Mouse (Mus musculus): ENCODE data around the gene Calr3.

Calr3 gene

DNA sequence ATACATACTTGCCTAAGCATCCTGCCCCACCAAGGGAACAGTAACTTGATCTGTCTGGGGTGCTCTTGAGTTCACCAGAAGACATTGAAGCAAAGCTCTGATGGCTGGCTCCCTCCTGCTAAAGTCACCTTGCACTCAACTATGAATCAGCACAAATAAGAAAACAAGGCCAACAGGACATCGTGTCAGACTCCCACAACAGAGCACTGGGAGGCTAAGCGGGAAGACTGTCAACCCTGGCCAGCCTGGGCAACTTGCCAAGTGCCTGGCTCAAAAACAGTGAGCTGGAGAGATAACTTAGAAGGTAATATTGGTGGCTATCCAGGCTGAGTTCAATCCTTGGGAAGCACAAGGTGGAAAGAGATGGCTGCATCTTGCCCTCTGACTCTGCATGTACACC lies 8.7 kb downstream of the Calr3 start:
- peak; percentile 34 for DNase-seq

DNA sequence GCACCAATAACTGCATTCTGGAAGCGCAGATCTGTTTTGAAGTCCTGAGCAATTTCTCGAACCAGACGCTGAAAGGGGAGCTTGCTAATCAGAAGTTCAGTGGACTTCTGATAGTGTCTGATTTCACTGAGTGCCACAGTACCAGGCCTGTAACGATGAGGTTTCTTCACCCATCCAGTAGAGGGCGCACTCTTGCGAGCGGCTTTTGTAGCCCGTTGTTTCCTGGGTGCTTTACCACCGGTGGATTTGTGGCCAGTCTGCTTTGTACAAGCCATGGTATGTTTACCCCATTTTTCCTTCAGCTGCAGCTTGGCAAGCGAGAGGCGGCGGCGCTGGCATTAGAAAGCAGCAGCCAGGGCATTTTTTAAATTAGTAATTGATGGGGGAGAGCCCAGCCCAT lies 14.0 kb downstream of the Calr3 start:
- peak; percentile 20 for DNase-seq

DNA sequence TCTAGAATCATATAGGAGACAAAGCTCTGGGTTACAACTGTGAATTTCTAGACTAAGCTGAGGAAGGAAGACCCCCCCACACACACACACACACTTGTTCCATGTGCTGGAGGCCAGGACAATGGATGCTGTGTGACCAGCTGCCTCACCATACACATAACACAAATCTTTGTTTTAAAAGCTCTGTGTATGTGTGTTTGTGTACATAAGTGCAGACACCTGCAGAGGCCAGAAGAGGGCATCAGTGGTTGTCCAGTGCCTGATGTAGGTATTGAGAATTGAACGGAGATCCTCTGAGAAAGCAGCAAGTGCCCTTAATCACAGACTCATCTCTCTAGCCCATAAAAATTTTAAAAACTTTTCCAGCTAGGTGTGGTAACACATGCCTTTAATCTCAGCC lies 20.7 kb downstream of the Calr3 start:
- peak; percentile 34 for DNase-seq

DNA sequence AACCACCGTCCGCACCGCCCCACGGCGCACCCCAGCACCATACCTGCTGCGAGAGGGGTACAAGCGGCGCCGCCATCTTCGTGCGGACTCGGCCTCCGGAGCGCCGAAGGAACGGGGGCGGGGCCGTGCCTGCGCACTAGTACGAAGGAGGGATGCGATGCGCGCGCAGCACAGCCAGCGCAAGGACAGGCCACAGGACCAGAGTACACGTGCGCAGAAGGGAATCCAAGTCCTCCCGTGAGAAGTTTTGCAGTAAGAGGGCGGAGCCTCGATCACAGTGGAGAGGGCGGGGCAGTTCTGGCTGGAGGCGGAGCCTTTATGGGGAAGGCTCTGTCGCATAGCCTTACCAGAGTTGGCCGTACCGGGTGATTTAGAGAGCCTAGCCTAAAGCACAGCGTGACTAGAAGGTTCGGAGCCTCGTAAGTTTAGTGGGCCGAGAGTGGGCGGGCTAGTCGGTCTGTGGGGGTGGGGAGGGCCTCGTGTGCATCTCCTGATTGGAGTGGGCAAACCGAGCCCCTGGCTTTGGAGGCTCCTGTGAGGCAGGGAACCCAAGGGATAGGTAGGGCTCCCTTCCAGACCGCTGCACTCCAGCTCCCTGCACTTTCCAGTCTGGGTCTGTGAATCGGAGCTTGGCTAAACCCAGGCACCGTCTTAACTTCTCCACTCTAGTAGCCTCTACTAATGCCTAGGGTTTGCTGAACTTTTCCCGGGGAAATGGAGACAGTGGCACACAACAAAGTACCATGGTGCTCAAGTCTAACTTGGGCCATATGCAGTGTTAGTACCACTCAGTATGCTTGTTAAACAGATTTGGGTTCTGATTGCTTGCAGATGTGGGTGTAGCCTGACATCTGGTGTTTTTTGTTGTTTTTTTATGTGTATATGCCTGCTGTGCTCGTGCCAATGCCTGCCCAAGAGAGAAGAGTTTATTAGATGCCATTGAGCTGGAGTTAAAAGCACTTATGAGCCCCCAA lies 22.0 kb downstream of the Calr3 start, which contains the start of gene Eps15l1:
Gene Eps15l1 (minus strand): TSS at position 99 of the 974 bp plus-strand sequence.
- DNase-seq, result peak; percentile 99

DNA sequence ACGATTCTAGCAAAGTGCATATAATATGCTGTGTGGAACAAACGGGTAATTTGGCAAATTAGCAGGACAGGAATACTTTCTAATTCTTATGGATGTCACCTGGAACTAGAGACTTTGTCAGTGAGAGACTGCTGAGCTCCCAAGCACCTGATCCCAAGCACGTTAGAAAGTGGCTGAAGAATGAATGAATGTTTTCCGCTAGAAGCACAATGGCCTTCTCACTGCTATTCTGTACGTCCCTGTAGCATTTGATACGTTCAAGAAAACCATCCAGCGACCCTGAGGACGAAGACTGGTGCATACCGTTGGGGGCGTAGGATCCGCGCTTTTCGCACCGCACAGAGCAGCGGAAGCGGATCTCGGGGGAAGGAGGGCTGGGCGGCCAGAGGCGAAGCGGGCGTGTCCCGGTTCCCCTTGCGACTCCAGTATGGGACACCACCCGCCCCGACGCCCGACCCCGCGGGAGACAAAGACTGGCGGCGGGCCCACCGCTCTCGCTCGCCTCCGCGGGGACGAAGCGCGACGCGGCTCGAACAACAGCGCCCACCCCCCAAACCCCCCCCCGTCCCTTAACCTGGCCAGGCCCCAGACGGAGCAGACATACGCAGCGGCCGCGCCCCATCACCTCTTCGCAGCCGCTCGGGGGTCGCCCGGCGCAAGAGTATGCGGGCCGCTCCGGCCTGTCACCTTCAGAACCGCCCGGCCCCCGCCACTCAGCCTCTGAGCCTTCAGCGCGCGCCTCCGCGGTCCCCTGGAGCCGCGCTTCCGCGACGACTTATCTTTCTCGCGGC lies 22.9 kb downstream of the Calr3 start:
- peak; percentile 48 for DNase-seq

DNA sequence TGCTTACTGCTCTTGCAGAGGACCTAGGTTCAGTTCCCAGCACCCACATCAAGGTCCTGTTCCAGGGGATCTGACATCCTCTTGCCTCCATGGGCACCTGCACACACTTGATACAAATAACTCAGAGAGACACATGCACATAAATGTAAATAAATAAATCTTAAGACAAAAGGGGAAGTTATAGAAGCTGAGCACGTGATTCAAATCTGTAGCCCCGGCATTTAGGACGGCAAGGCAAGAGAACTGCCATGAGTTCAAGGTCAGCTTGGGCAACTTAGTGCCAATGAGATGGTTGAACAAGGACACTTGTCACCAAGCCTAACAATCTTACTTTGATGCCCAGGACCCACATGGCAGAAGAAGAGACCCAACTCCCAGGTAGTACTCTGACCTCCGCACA lies 25.6 kb downstream of the Calr3 start:
- no peak for DNase-seq

DNA sequence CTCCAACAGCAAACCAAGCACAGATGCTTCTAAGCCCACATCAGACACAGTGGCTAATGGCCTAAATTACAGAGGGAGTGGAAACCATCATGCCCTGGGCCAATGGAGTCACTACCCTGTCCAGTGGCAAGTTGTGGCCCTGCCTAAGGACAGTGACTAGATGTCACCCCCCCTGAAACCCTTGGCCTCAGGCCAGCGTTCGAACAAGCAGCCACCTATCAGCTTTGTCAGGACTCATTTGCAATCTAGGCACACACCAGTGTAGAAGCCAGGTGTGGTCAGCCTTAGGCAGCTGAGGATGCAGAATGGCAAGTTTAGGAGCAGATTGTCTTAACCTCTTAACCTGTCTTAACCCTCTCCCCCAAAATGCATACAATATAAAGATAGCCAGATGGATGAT lies 28.4 kb downstream of the Calr3 start:
- no peak for DNase-seq

DNA sequence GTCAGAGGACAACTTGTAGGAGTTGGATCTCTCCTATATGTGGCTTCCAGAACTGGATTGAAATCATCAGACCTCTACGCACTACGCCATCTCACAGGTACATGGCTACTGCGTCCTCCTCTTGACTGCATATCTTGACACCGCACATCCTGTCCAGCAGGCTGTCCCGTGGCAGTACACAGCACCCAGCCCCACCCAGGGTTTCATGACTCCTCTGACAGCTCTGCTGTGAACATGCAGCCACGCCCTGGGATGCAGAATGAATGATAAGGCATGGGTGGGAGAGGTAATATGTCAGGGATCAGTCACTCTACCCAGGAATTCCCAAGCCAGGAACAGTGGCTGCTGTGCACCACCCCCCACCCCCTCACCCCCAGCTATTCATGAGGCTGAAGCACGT lies 29.8 kb downstream of the Calr3 start:
- DNase-seq, result no peak

DNA sequence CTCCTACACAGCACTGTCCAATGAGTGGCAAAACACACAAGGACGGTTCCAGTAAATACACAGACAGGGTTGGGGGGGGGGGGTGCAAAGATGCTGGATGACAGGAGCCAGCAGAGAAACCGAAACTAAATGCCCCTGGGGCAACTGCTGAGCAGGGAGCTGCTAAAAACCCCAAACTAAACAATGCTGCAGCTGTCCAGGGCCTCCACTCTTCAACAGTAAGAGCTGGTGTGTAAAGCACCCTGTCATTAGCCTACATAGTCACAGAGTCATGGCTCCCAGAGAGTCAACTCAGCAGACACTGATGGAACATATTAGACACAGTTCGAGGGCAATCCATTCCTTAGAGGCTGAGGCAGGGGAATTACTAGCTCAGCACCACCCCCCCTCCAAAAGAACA lies 34.2 kb downstream of the Calr3 start:
- peak; percentile 14 for DNase-seq

DNA sequence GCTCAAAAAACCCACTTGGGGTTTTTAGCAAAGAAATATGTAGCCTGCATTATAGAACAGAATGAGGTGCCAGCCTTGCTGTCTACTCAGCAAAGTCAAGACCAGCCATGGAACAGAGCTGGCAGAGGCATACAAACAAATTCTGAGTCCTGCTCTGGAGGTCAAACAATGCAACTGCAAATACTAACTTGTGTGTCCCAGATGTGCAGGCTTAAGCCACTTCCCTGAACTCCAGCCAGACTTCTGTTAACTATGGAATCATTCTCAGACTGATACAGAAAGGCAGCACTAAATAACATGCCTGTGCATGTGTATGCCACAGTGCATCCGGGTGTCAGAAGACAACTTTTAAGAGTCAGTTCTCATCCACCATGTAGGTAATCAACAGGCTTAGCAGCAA lies 35.8 kb downstream of the Calr3 start:
- no peak for DNase-seq

DNA sequence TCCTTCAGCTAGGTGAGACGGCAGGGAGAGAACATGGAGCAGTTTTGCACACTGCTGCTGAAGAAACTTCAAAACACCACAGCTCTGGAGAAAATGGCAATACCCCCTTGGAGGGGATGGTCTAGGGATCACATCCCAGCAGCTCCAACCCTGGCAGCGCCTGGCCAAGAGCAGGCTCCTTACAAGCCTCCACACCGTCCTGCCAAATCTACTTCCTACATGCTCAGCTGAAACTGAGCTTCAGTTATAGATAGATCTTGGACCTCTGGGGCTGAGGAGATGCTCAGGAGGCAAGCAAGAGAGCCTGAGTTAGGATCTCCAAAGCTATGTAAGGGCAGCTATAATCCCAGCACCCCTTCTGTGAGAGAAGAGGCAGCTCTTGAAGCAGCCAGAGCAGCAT lies 40.7 kb downstream of the Calr3 start:
- no peak for DNase-seq

DNA sequence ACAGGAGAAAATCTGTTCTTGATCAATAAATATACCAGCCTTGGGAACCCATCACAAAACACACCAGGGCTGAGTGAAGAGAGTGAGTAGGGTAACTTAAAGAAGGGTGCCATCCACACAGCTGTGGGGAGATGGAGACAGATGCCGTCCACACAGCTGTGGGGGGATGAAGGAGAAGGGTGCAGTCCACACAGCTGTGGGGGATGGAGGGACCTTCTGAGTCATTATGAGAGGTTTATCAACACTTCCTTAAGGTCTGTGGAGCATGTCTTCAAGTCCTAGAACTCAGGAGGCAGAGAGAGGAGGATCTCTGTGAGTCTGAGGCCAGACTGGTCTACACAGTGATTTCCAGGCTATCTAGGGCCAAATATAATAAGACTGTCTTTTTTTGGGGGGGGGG lies 42.3 kb downstream of the Calr3 start:
- DNase-seq, result no peak

DNA sequence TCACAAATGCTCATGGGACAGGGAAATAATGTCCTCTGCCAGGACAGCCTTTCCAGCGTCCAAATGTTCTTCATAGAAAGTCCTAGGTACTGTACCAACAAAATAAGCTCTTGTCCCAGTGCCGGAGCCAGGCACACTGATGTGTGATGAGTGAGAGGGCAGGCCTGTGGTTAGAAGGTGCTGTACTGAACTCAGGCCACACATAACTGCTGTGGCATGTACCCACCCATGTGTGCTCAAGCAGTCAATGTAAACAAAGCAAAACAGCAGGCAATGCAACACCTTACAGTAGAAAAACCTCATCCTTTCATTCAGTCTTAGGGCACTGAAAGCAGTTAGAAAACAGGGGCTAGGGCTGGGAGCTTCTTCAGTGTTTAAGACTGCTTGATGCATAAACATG lies 57.9 kb downstream of the Calr3 start:
- no peak for DNase-seq

DNA sequence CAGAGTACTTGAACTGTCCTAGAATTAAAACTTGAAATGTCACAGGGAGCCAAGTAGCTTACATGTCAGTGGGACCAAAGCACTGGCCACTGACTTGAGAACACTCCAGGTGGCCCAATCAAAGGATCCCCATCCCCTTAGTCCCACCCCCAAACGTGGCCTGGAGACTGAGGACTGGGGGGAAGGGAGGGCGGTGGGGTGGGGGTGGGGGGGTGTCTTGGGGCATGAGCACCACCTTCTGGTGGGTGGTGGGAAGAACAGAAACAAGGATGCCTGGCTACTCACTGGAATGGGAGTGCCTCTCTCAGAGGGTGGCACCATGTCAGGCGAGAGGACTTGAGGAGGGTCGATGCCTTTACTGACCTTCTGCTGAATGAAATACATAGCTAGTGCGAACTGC lies 61.3 kb downstream of the Calr3 start:
- peak; percentile 35 for DNase-seq

DNA sequence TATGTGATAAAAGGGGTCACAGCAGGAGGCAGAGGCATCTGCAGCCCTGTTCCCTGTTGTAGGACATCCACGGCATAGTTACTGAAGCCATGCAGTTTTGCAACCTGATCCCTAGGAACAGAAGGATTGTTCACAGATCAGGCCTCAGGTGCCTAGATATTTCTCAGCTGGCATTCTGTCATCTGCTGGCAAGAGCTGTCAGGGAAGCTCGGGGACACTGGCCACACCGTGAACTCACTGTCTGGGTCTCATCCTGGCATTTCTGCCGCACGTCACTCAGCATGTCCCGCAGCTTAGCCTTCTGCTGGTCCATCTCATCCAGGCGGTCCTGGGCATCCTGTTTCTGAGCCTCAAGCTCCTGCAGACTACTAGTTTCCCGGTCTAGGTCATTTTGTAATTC lies 63.0 kb downstream of the Calr3 start:
- no peak for DNase-seq

DNA sequence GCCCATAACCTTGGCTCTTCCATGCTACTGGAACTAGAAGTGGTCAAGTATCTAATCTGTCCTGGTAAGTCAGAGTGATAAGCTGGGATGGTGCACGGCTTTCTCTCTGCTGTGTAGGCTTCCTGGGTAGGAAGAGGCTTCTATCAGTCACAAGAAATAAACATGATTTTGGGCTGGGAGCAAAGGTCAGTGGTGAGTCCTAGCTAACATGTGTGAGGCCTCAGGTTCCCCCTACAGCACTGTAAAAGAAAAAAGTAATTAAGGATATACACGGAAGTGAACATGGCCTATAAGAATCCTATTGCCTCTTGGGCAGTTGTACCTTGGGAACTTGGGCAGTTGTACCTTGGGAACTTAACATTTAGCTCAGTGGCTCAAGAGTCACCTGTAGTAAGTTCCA lies 66.8 kb downstream of the Calr3 start:
- DNase-seq, result no peak

DNA sequence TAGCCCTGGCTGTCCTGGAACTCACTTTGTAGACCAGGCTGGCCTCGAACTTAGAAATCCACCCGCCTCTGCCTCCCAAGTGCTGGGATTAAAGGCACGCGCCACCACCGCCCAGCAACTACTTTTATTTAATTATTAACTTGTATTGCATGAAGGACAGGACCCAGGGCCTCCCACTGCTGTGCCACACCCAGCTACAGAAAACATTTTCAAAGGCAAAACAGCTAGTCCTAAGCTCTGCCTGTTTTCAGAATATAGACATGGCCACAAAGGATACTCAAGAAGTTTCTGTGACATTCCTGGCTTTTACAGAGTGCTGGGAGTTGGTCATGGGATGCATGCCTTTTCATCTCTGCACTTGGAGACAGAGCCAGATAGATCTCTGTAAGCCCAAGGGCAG lies 67.4 kb downstream of the Calr3 start:
- no peak for DNase-seq

DNA sequence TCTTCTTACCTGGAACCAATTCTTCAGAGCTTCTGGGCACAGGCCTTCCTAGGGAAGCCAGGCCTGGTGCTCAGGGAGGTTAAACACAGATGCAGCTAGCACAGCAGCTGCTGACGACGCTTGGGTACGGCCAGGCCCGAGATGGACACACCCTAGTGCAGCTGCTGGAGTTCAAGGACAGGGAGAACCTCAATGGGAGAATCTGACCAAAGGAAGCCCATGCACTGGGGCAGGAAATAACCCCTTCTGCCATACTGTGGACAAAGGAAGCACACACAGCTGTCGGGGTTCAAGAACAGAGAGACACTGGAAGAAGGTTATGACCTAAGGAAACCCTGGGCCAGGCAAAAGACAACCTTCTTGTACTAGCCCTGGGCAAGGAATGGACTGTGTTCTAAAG lies 68.5 kb downstream of the Calr3 start:
- no peak for DNase-seq
